Mouse (Mus musculus) spleen, postnatal 36 days (tissue): ENCODE measurements around the gene Gm10134.
"Not testable (repeated sequence)": the region's sequence is repeated elsewhere in the genome, so short reads cannot be mapped to it uniquely, and the experiment has no call there.

Experiments
- DNase-seq, 2 experiments: peaks; one replicate each; pipeline ENCODE4 v3.0.0; 2022; ENCODE audit warnings: low spot score in 2 of 2, mixed read lengths in 1 of 2

Gm10134 gene

DNA sequence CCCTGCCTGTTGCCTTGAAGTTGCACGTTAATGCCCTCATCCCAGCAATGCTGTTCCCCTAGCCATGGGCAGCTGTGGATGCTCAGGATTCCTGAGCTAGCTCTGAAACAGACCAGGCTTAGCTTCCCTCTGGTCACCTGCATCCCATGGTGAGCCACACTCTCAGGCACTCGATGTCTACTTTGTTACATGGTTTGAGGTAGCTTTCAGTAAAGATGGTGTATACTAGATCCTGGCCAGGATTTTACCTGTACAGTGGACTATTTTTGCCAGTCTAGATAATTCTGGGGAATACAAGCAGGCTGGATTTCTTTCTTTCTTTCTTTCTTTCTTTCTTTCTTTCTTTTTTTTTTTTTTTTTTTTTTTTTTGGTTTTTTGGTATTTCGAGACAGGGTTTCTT, at the start of gene Gm10134:
TSS of gene Gm10134 (plus strand) at position 301 of the 400 bp plus-strand sequence.
- no peak for DNase-seq

DNA sequence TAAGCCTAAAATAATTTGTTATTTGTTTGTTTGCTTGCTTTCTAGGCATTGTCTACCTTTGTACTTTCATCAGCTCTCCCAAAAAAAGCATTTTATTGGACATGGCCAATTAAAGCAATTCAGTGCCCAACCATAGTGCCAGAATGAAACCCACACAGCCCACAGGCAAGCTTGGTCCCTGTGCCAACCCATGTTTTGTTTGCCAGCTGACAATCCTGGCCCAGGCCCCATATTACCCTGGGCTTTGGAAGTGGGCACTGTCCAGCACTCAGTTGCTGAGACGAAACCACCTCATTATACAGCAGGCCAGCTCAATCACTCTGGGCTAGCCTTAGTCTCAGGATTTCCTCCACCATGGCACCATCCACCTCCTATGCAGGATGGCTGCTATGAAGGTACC, 49.3 kb upstream of the Gm10134 start:
- DNase-seq, result no peak

DNA sequence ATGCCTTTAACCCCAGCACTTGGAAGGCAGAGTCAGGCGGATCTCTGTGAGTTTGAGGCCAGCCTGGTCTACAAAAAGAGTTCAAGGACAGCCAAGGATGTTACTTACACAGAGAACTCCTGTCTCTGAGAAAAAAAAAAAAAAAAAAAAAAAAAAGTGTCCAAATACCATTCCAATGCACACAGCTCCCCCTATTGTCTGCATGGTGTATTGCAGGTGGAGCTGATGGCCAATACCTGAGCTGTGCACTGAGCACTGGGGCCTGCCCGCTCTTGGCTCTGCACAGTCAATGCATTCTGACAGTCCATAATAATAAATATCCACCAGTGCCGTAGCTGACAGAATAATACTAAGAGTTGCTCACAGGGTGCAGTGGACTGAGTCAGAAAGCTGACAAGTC, 42.0 kb upstream of the Gm10134 start:
- peak; percentile 22 to 54 for DNase-seq

DNA sequence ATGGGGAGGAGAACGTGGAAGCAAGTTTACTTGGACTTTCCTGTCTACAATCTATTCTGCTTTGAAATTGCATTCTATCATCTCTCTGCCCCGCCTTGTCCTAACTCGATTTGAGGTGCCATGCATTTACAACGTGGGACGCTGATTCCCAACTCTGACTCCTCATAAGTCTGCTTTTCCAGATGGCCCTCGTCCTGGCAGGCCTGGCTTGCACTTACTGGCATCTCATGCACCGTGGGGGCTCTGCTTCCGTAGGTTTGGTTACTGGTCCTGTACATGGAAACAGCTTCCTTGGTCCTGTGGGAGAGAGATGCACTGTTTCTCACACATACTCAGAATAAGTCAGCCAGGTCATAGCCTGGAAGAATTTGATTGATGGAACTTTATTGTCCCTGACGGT, 41.0 kb upstream of the Gm10134 start:
- DNase-seq, result no peak

DNA sequence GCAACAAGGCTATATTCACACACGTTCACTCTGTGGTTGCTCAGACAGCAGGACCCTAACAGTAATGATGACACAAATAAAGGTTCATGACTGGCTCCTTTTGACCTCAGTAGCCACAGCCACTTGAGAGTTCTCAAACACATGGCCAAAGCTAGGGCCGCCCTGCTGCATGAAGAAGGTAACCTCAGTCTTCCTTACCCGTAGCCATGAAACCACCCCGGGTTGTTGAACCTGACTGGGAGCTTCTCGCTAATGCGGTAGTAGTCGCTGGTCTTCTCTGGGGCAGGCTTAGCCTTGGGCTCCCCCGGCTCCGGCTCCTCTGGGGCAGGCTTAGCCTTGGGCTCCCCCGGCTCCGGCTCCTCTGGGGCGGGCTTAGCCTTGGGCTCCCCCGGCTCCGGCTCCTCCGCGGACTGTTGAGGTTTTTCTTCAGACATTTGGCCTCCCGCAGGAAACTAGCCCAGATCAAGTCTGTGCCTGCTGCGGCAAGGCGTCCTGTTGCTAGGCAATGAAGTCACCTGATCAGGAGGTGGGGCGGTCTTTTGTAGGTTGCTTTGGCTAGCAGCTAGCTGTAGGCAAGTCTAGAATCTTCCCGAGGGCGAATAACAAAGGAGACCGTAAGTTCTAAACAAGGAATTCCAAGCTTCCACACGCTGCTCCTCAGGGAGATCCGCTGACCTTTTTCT, 39.9 kb upstream of the Gm10134 start, which contains the start of gene 1700007K13Rik:
TSS of gene 1700007K13Rik (minus strand) at position 497 of the 683 bp plus-strand sequence.
- peak; percentile 50 to 56 for DNase-seq

DNA sequence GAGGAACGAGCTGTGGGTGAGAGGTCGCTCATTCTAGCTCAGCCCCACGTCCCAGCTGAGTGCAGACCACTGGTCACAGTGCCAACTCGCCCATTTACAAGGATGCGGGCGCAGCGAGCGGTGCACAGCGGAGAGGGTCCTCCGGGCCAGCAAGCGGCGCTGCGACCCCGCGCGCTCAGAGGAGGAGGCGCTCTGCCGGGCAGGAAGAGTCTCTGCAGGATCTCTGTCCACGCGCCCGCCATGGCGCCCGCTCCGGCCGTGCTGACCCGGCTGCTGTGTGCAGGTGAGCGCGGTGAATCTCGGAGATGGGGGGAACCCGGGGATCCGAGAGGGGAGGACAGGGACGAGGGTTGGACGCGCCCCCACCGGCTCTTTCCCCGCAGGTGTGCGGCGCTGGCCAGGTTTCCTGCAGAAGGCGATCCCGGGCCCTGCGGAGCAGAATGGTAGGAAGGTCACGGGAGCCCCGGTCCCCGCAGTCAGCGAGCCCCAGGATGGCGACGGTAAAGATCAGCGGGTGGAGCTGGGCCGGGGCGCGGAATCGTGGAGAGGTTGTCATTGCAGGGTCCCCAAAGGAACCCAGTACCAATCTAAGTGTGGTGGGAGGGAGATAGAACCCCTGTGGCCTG, 37.9 kb upstream of the Gm10134 start, which contains the start of gene Mrps2:
TSS of gene Mrps2 (plus strand) at position 207 of the 626 bp plus-strand sequence.
- DNase-seq, result peak; percentile 75 to 76

DNA sequence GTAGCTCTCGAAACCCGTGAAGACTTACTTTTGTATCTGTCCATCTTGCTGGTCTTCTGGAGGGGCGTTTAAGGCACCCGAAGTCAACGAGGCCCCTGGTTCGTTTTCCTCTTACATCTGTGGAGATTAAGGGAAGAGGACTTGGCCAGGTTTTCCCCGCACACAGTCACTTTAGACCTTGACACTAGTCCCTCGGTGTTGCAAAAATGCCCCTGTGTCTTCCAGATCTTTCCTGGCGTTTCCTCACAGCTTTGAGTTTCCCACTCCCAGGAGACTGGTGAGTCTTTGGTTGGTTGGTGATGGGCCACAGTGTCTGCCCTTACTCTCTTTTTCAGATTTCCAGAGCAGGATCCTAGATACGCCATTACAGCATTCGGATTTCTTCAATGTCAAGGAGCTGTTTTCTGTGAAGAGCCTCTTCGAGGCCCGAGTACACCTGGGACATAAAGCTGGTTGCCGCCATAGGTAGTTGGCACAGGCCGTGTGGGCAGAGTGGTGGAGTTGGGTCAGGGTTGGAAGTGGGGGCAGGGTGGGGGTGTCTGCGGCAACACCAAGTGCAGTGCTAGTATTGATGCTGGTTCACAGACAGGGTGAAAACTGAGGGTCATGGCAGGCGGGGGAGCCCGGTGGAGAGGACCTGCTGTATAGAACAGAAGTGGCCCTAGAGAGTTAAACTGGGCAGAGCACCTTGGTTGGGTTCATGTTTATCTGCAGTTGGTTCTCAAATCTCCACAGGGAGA, 37.2 kb upstream of the Gm10134 start:
- no peak for DNase-seq

DNA sequence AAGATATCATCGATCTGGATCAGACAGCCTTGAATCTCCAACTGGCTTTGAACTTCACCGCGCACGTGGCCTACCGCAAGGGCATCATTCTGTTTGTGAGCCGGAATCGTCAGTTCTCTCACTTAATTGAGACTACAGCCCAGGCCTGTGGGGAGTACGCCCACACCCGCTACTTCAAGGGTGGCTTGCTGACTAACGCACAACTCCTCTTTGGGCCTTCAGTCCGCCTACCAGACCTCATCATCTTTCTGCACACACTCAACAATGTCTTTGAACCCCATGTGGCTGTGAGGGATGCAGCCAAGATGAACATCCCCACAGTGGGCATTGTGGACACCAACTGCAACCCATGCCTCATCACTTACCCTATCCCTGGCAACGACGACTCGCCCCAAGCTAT, 36.4 kb upstream of the Gm10134 start:
- no peak for DNase-seq

DNA sequence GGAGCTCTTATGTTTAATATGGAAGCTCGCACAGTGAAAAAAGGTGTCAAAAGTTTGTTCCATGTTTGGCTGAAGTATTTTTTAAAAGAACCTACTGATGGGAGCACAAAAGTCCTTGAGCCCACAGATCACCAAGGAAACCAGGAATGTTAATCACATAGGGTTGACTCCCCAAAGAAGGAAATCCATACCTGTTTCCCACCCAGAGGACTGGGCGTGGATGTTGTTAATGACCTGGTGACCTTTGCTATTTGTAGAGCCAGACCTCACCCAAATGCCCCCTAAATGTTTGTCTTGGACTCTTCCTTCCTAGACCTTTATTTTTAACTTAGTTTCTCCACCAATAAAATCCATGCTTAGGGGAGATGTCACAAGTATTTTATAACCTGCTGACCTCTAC, 35.3 kb upstream of the Gm10134 start:
- no peak for DNase-seq

DNA sequence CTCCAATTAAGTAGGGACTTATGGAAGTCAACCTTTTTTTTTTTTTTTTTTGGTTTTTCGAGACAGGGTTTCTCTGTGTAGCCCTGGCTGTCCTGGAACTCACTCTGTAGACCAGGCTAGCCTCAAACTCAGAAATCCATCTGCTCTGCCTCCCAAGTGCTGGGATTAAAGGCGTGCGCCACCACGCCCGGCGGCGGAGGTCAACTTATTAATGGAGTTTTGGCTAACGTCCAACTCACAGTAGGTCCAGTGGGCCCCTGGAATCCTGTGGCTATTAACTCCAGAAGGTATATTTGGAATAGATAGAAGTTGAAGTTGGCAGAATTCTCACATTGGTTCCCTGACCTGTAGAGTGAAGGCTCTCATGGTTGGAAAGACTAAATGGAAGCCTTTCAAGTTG, 33.9 kb upstream of the Gm10134 start:
- not testable (repeated sequence) for DNase-seq

DNA sequence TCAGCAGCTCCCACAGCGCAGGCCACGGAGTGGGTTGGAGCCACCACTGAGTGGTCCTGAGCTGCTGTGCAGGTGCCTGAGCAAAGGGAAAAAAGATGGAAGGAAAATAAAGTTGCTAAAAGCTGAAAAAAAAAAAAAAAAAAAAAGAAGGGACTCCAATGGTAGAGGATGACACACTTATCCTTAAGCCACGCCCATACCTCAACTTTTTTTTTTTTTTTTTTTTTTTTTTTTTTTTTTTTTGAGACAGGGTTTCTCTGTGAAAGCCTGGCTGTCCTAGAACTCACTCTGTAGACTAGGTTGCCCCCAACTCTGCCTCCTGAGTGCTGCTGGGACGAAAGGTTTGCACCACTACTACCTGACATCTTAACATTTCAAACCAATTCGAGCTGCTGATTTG, 27.9 kb upstream of the Gm10134 start:
- not testable (repeated sequence) for DNase-seq

DNA sequence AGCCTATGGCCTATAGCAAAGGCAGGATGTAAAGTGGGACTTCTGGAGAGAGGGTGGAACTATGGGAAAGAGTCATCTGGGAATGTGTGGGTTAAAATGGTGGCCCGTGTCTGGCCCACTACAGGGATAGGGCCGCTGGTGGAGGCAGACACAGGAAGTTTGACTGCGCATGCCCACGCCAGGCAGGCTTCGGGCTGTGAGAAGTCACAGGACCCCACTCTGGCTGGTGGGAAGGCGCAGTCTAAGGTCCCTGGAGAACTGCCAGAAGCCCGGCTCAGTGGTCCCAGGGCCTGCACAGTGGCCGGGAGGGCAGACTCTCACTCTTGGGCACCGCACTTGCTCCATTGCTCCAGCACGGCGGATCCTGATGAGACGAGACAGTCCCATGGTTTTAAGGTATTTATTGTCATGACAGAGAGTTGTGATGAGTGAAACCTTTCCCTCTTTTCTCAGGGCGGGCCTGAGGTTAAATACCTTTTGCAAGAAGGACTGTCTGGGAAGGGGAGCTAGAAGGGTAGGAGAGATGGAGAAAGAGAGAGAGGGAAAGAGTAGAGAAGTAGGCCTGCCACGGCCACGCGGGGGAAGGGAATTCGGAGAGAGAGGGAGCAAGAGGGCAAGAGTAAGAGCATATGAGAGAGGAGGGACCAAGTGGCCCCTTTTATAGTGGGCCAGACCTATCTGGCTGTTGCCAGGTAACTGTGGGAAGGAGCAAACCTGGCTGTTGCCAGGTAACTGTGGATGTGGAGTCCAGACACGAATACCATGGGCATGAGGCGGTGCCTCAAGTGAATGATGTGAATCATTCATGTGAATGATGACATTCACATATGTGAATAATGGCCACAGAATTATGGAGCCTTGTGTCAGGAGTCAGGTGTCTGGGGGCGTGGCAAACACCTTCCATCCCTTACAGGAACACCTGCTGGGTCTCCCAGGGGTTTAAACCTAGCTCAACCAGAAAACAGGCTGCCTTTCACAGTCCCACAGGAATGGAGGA, 26.4 kb upstream of the Gm10134 start:
- no peak for DNase-seq

DNA sequence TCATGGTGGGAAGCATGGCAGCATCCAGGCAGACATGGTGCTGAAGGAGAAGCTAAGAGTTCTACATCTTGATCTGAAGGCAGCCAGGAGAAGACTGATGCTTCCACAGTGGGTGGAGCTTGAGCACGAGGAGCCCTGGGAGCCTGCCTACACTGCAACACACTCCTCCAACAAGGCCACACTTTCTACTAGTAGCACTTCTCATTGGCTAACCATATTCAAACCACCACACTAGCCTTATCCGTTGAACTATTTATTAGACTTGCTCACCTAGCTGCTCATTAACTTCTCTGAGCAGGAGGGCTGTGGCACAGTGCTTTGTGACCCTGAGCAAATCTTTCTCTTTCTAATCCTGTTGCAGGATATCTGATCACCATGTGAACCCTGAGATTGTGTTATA, 22.0 kb upstream of the Gm10134 start:
- no peak for DNase-seq

DNA sequence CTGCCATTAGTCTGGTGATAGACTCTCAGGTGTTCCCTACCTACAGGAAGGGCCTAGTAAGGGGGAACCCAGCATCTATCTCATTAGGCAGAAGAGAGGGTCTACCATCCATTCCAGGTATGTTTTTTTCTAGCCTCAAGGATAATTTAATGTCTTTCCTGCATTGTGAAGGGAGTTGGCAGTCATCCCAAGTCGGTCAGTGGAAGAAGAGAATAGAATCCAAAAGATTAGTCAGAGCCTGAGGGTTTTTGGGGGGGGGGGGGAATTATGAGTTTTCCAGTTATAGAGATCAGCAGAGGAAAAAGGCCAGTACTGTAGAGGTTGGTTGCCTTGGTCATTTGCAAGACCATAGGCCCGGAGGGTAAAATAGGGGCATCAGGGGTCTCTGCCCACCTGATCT, 11.4 kb upstream of the Gm10134 start:
- DNase-seq, result no peak

DNA sequence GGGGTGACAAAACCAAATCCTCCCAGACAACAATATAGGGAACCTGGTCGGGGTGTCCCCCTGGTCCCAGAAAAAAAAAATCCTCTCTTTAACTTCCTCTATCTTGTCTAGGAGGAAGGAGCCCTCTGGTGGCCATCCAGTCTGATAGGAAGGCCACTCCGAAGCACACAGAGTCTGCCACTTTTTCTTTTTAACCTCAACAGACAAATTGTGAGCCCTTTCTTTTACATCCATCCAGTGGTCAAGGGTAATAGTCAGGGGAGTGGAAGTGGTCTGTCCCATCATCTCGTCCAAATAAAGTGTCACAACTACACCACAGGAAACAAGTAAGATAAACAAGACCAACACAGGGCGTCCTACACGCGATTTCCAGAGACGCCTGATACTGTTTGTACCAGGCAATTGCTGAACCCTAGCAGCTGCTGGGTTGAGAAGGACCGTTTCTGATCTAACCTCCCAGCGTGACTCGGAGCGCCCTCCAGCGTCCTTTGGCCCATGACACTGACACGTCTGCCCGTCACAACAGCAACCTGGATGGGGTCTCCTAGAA, 10.6 kb upstream of the Gm10134 start:
- DNase-seq, result peak; percentile 36 to 60

DNA sequence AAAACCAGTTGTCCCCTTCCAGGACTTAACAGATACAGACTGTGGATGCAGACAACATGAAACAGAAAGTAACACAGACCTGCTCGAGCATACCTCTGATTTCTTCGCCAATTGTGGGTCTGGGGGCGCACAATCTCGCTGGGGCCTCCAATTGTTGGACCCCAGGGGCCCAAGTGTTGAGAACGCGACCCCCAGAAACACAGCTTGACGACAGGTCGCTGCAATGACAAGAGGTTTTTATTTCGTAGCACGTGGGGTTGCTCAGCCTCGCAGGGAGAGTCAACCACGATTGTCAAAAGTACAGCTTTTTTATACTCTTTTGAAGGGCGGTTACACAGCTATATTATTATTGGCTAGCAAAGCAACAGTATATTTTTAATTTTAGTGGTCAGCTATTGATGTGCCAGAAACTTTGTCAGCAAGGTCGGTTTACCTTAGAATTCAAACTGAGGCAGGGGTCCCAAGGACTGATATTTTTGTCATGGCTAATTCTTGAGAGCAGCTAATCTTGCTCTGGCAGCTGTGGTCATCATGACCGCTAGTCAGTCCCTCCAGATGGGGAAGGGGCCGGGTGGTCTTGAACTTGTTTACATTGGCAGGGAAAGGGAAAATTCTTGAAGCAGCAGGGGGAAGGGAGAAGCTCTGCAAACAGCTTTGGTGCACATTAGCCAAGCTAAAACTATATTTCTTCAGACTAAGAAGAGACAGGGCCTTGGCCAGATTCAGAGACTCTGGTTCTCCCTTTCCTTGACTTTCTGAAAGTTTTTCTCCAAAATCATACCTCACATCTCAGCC, 9.9 kb upstream of the Gm10134 start:
- DNase-seq, result no peak

DNA sequence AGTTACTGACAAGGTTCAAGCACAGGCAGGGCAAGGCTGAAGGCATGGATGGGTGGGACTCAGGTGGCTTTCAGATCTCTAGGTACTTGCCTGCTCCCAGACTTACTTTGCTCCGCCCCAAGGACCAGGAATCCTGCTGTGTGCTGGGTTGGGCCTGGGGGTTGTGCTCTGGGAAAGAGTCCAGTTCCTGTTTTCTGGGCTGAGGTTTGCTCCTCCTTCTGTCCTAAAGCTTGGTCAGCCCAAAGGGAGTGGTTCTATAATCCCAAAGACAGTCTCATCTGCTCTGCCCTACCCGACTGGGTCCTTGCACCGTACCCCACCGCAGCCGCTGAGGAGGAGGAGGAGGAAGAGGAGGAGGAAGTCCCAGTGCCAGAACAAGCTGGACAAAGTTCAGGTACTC, 9.2 kb upstream of the Gm10134 start, which contains the start of gene Gbgt1:
TSS of gene Gbgt1 (plus strand) at position 221 of the 400 bp plus-strand sequence.
- no peak for DNase-seq

DNA sequence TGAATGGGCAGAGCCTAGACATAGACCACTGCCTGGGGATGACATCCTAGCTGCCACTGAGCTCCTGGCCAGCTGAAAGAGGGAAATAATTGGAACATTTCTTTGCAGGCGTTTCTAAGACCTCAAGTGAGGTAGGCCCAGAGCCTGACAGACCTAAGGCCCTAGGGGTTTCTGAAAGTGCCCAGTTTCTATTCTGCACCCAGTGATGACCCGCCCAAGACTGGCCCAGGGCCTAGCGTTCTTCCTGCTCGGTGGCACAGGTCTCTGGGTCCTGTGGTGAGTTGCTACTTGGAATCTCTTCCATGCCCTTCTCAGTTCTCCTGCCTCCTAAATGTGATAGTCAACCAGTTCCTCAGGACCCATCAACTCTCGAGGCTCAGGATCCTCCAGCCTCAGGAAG, 8.3 kb upstream of the Gm10134 start:
- no peak for DNase-seq

DNA sequence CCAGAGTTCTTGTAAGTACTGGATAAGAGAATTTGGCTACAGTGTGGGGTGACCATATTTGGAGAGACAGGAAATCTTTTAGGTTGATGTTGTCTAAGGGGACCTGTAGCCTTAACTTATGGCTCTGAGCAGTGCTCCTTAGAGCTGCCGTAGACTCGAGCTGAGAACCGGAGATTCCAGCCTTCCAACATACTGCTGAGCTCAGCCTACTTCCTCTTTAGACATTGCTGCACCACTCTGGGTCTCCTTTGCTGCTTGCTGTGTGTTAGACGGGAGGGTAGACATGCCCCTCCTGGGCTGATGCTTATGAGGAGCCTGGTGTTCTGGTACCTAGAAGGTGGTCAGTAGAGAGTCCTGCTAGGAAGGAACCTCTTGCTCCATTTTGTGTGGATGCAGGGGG, 7.5 kb upstream of the Gm10134 start:
- DNase-seq, result no peak

DNA sequence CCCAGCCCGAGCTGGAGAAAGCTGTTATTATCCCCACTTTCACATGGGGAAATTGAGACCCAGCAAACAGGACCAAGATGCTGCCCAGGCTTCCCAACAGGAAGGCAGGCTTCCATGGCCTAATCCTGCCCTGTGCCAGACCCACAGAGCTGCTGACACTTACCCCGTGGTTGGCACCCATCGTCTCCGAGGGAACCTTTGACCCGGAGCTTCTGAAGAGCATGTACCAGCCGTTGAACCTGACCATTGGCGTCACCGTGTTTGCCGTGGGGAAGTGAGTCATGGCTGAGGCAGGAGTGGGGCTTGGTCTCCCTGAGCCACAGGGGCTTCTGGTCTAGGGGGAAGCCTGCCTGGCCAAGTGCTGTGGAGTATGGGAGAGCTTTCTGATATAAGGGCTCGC, 2.9 kb upstream of the Gm10134 start:
- DNase-seq, result no peak
